Mouse (Mus musculus): ENCODE results near the gene Cdk13.

DNA sequence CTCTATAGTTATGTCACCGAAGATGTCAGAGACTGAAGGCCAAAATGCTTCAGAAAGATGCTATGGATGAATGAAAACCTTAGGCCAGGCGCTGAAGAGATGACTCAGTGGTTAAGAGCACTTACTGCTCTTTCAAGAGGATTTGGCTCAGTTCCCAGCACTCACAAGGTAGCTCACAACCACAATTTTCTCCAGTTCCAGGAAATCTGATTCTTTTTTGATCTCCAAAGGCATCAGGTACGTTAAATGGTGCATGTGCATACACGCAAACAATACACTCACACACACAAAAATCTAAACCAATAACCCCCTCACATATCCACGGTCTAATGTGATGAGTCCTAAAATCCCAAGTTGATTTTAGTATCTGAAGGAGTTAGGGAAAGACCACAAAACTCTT lies 111.1 kb downstream of the Cdk13 start:
- TF ChIP-seq GATA1 (IDR thresholded peaks at IDR 0.05; ENCODE audit: borderline replicate concordance, low read length) (no peak), FLI1 (IDR thresholded peaks at IDR 0.05; ENCODE audit: low read length) (no peak)
